Mouse (Mus musculus) liver, embryonic 13.5 days (tissue): ENCODE measurements around the gene Dnah9. TPM values are rescaled to one million over a fixed set of nuclear protein-coding genes. Genes with fewer than 3 reads are reported as not detected.
A peak's percentile ranks its signal among the peaks of the same experiment; 100 is the strongest.

Source experiments
- ATAC-seq: fragments of 200-750 bp; cut with Nextera tagmentation; 2 replicates; pipeline ENCODE4 v1.8.0; 2017; ENCODE audit warnings: low read depth, mild to moderate bottlenecking, moderate number of reproducible peaks, moderate library complexity
- DNase-seq: peaks from one replicate; pipeline ENCODE4 v3.0.0; 2022
- H3K27ac ChIP-seq: fragments of 300-500 bp; sonication (generic); 2 replicates; pipeline ENCODE4 v1.5.1; 2015; ENCODE audit warnings: moderate library complexity, mild to moderate bottlenecking, inconsistent platforms
- H3K27me3 ChIP-seq: fragments of 300-500 bp; sonication (generic); 2 replicates; pipeline ENCODE4 v1.6.1; 2015; ENCODE audit warnings: mild to moderate bottlenecking, inconsistent platforms
- H3K36me3 ChIP-seq: fragments of 300-500 bp; sonication (generic); 2 replicates; pipeline ENCODE4 v1.6.1; 2015; ENCODE audit warnings: mild to moderate bottlenecking, inconsistent platforms
- H3K4me1 ChIP-seq: fragments of 300-500 bp; sonication (generic); replicated peaks from 2 replicates; pipeline ENCODE4 v1.6.1; 2015; ENCODE audit warnings: inconsistent platforms
- H3K4me2 ChIP-seq: fragments of 300-500 bp; sonication (generic); 2 replicates; pipeline ENCODE4 v1.6.1; 2015; ENCODE audit warnings: inconsistent platforms, mild to moderate bottlenecking, moderate library complexity
- H3K4me3 ChIP-seq: fragments of 300-500 bp; sonication (generic); replicated peaks from 2 replicates; pipeline ENCODE4 v1.5.1; 2015; ENCODE audit warnings: mild to moderate bottlenecking, inconsistent platforms
- H3K9ac ChIP-seq: fragments of 300-500 bp; sonication (generic); 2 replicates; pipeline ENCODE4 v1.6.1; 2015; ENCODE audit warnings: mild to moderate bottlenecking, inconsistent platforms
- H3K9me3 ChIP-seq: fragments of 300-500 bp; sonication (generic); replicated peaks from 2 replicates; pipeline ENCODE4 v1.6.1; 2016; ENCODE audit warnings: inconsistent platforms
- WGBS: fragments of 180-500 bp; shearing (Covaris S2); methylation state at CpG from one replicate; pipeline ENCODE4 v1.1.7; 2015; ENCODE audit not compliant: insufficient replicate concordance; 5-methylcytosine and 5-hydroxymethylcytosine counted together
- polyA plus RNA-seq: library from polyadenylated mRNA; unstranded; fragments of >200 nt; fragmentation: Nextera tagmentation; extraction: Ambion mirVana; gene quantifications from 2 replicates; pipeline ENCODE4 v1.2.1, GENCODE M21; 2015

Gene Dnah9
- polyA plus RNA-seq, 1 experiment from 2014 or later, result not detected

DNA sequence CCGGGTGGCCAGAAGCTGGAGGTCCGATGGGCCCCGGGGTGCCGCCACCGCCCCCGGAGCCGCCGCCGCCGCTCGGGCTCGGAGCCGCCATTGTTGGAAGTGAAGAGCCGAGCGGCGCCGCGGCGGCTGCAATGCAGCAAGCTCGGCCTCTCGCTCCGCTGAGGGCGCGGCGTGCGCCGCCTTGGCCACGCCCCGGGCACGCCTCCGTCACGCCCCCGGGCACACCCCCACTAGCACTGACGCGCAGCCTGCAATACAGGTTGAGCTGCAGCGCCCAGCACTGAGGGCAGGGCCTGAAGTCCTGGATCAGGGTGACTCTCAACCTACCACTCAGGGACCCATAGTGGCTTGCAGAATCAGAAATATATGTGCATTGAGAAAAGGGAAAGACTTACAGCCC, 380.2 kb downstream of the Dnah9 start, which contains the start of gene Map2k4:
TSS of gene Map2k4 (minus strand) at position 144 of the 400 bp plus-strand sequence.
- Histone ChIP-seq H3K4me2 (peak within 1 kb of the TSS; percentile 75), H3K4me3 (peak within 1 kb of the TSS; percentile 97), H3K9me3 (no peaks in the 10 kb centered on the region), H3K36me3 (peaks cover 8% of the 10 kb centered on the region; the same call in 1 of the 2 replicates), H3K4me1 (peaks cover 48% of the 10 kb centered on the region), H3K9ac (peak within 1 kb of the TSS; percentile 98), H3K27ac (peak within 1 kb of the TSS; percentile 88), H3K27me3 (no peaks in the 10 kb centered on the region)
- under 1% methylated on average over 36 of the region's 36 CpGs for WGBS
- DNase-seq (peak; percentile 95), ATAC-seq (peak; percentile 98)

DNA sequence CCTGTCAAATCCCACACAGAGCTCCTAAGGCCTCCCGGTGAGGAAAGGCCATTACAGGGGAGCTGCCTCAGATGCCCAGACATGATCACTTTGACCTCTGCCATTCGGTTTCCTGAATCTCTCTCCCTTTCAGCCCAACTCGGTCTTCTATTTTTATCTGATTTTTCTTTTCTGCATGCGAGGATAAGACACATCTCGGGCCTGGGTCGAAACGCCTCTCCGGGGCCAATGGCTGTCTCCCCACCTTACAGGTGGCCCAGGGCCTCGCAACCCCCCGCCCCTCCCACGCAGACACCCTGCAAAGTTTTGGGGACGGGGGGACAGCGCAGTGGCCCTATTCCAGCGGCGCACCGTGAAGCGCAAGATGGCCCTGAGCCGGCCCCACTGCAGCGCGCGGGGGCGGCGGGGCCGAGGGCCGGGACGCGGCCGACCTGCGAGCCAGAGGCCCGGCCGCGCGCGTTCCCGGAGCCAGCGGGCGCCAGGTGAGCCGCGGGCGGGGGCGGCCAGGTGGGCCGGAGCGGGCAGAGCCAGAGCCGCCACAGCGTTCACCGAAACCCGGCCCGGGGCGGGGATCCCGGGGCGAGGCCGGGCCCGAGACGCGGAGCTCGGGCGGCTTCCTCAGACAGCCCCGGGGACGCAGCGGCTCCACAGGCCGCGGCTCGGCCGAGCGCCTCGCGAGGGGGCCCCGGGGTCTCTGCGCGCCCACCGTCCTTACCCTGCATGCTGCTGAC, 380.8 kb downstream of the Dnah9 start:
- under 1% methylated on average over 71 of the region's 71 CpGs for WGBS
- H3K4me1 ChIP-seq, result peaks cover 48% of the 10 kb centered on the region

DNA sequence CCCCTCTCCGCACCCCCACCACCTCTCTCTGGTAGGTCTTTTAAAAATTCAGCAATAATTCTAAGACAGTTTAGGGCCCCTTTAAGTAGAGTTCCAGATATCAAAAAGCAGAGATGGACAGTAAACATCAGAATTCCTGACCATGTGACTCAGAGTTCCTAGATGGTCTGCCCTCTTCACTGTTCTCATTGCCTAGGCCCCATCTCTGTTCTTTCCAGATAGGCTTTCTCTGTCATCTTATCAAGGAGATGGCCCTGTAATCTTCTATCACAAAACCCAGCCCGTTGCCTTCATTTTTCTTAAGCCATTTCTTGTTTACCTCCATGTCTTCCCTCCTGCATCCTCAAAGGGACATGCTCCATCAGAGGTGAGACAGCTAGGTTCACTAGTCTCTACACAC, 382.2 kb downstream of the Dnah9 start:
- H3K4me1 ChIP-seq, result peaks cover 50% of the 10 kb centered on the region
- no peaks in the 10 kb centered on the region for H3K9me3 ChIP-seq
- H3K36me3 ChIP-seq, result peaks cover 13% of the 10 kb centered on the region
- DNase-seq (peak; percentile 26), ATAC-seq (peak; percentile 32; the same call in 1 of the 2 replicates)
- H3K27ac ChIP-seq, result peak overlapping the region; percentile 85
- H3K27me3 ChIP-seq, result no peaks in the 10 kb centered on the region
- 49% methylated on average over 2 of the region's 2 CpGs for WGBS
- peak overlapping the region; percentile 98 for H3K9ac ChIP-seq
- H3K4me3 ChIP-seq, result peak overlapping the region; percentile 97
- H3K4me2 ChIP-seq, result peak overlapping the region; percentile 75

More for the DNA sequence above, 380.8 kb downstream of the Dnah9 start:
- Histone ChIP-seq H3K4me2 (peak overlapping the region; percentile 75), H3K9ac (peak overlapping the region; percentile 98), H3K27ac (peak overlapping the region; percentile 88), H3K9me3 (no peaks in the 10 kb centered on the region), H3K27me3 (no peaks in the 10 kb centered on the region), H3K36me3 (peaks cover 8% of the 10 kb centered on the region; the same call in 1 of the 2 replicates), H3K4me3 (peak overlapping the region; percentile 97)
- ATAC-seq, result peak; percentile 78
- DNase-seq, result peak; percentile 41

DNA sequence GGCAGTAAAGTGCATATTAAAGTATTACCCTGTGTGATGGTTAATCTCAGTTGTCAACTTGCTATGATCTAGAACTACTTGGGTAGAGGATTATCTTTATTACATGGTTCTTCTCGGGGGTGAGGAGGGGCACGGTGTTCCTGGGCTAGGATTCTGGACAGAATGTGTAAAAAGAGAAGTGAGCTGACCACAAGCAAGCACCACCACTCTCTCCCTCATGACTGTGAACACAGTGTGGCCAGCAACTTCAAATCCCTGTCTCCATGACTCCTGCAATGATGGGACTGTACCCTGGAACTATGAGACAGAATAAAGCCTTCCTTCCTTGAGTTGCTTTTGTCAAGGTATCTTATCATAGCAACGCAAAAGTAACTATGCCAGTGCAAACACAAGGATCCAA, 386.8 kb downstream of the Dnah9 start:
- DNase-seq, result no peak
- H3K4me3 ChIP-seq, result no peak overlapping the region
- no peak overlapping the region for H3K27ac ChIP-seq
- WGBS, result 43% methylated on average over 3 of the region's 3 CpGs
- no peak overlapping the region for H3K9ac ChIP-seq
- H3K9me3 ChIP-seq, result no peaks in the 10 kb centered on the region
- H3K36me3 ChIP-seq, result peaks cover 31% of the 10 kb centered on the region
- H3K4me1 ChIP-seq, result peaks cover 69% of the 10 kb centered on the region
- no peaks in the 10 kb centered on the region for H3K27me3 ChIP-seq
- no peak overlapping the region for H3K4me2 ChIP-seq
- no peak for ATAC-seq
